Mouse (Mus musculus): Measurements from ENCODE around the gene Akap12. TPM values are rescaled to one million over a fixed set of nuclear protein-coding genes. Genes with fewer than 3 reads are reported as not detected.

Akap12 gene
- 7.5 and 9.4 TPM in 2 replicates for polyA plus RNA-seq (2014; fragmentation: Nextera tagmentation; extraction: Ambion mirVana)

DNA sequence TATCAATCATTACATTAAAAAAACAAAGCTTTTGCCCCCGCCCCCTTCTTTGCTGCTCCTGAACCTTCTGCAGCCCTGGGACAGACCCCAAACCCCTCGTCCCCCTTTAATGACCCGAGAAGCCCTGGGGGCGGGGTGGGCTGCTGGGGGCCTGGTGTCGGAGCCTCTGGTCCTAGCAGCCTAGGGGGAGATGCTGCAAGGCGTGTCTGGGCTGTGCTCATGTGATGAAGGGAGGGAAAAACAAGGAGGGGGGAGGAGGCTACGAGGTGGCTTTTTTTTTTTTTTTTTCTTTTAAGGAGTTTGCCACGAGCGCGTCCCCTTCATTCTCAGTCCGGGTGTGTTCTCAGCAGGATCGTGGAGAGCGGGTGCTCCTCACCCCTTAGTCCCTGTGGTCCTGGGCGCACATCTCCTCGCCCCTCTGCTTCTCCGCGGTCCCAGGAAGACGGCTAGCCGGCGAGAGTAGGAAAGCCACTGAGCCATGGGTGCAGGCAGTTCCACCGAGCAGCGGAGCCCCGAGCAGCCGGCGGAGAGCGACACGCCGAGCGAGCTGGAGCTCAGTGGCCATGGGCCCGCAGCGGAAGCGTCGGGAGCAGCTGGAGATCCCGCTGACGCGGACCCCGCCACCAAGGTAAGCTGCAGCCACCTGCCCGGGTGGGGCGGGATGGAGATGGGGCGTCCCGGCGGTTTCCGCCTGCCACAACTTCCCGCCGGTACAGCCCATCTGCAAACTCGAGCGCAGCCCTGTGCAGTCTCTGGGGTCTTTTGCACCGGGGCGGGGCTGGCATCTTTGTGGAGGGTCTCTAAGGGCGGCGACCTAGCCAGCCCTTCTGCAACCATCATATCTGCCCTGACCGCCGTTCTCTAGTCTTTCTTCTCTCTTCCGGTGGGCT is at the start of gene Akap12:
TSS of gene Akap12 (plus strand) at position 340 of the 890 bp plus-strand sequence.
- ATAC-seq (ENCODE audit: insufficient number of reproducible peaks, low FRiP score, low TSS enrichment, low read depth) (peak; percentile 69; the same call in 1 of the 2 replicates), DNase-seq (ENCODE audit: low spot score) (peak; percentile 72)
- Histone ChIP-seq H3K36me3 (ENCODE audit: control insufficient read depth, insufficient read depth, low read length) (no peaks in the 10 kb centered on the region), H3K27ac (replicated peaks; ENCODE audit: low read depth, low read length) (no peak within 1 kb of the TSS), H3K9me3 (ENCODE audit: control insufficient read depth, low read length) (no peaks in the 10 kb centered on the region), H3K27me3 (ENCODE audit: control insufficient read depth, insufficient read depth, low read length) (no peaks in the 10 kb centered on the region), H3K9ac (ENCODE audit: low read length) (peak within 1 kb of the TSS; percentile 70), H3K4me2 (ENCODE audit: low read depth, severe bottlenecking) (peak within 1 kb of the TSS; percentile 96), H3K4me1 (ENCODE audit: control insufficient read depth, insufficient read depth, low read length) (0 out of 2 replicates have a peak, but pooled peaks cover 2% of the 10 kb centered on the region), H3K4me3 (ENCODE audit: low read depth, low read length) (peak within 1 kb of the TSS; percentile 65)
- 0% methylated on average over 54 of the region's 54 CpGs for WGBS

DNA sequence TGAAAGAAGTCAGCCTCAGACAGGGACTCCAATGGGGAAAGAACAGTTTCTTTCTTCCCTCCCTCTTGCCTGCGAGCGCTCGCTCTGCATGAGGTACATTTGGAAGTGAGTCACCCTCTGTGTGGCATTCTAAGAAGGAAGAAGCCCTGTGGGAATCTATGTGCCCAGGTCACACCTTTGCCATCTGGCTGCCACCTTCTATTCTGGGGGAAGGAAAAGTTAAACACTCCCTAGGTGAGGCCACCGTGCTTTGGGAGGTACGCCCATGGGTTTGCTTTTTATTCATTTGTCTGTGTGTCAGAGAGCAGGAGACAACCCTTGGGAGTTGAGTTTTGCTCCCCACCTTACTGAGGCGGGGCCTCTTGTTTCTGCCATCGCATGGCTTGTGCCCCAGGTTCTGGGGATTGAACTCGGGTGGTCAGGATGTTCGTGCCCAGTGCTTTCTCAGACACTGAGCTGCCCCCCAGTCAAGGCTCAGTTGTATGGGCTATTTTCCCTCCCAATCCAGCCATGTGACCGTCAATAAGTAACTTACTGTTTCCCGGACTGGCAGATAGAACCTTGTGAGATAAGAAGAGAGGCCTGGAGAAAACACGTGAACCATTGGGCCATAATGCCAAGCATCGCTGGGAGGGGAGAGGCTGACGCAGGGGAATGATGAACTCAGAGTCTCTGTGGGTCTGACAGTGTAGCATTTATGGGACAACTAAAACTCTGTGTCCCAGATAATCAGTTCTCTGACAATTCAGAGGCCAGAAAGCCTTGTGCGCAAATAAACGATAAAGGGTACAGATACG is 35.4 kb upstream of the Akap12 start:
- Histone ChIP-seq H3K9ac (ENCODE audit: low read length) (no peak overlapping the region), H3K36me3 (ENCODE audit: control insufficient read depth, insufficient read depth, low read length) (no peaks in the 10 kb centered on the region), H3K4me2 (ENCODE audit: low read depth, severe bottlenecking) (no peak overlapping the region), H3K4me3 (ENCODE audit: low read depth, low read length) (no peak overlapping the region), H3K9me3 (ENCODE audit: control insufficient read depth, low read length) (no peaks in the 10 kb centered on the region), H3K27ac (replicated peaks; ENCODE audit: low read depth, low read length) (no peak overlapping the region), H3K27me3 (ENCODE audit: control insufficient read depth, insufficient read depth, low read length) (no peaks in the 10 kb centered on the region), H3K4me1 (ENCODE audit: control insufficient read depth, insufficient read depth, low read length) (no peaks in the 10 kb centered on the region)
- DNase-seq (ENCODE audit: low spot score) (no peak), ATAC-seq (ENCODE audit: insufficient number of reproducible peaks, low FRiP score, low TSS enrichment, low read depth) (no peak)
- WGBS = 87% methylated on average over 17 of the region's 17 CpGs

DNA sequence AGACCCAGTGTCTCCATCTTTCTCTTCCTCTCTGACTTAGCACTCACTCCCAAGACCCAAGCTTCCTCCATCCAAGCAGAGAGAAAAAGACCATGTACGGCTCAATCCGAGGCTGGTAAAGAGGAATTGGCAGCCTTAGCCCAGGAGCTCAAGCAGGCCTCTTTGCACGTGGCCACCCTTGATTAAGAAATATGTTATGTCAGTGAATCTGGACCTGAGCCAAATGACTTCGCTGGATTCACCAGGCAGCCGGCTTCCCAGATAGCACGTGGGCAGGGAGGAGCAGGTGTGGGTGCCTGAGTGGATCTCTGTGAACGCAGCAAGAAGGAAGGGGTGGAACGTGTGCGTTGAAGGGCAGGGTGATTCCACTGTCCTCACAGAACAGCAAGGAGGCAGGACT is 33.1 kb upstream of the Akap12 start:
- H3K9me3 ChIP-seq (ENCODE audit: control insufficient read depth, low read length) = no peaks in the 10 kb centered on the region
- ATAC-seq (ENCODE audit: insufficient number of reproducible peaks, low FRiP score, low TSS enrichment, low read depth) (no peak), DNase-seq (ENCODE audit: low spot score) (no peak)
- no peaks in the 10 kb centered on the region for H3K4me1 ChIP-seq (ENCODE audit: control insufficient read depth, insufficient read depth, low read length)
- no peaks in the 10 kb centered on the region for H3K36me3 ChIP-seq (ENCODE audit: control insufficient read depth, insufficient read depth, low read length)
- H3K4me3 ChIP-seq (ENCODE audit: low read depth, low read length) = no peak overlapping the region
- no peak overlapping the region for H3K27ac ChIP-seq (replicated peaks; ENCODE audit: low read depth, low read length)
- no peak overlapping the region for H3K4me2 ChIP-seq (ENCODE audit: low read depth, severe bottlenecking)
- no peaks in the 10 kb centered on the region for H3K27me3 ChIP-seq (ENCODE audit: control insufficient read depth, insufficient read depth, low read length)
- 70% methylated on average over 9 of the region's 9 CpGs for WGBS
- no peak overlapping the region for H3K9ac ChIP-seq (ENCODE audit: low read length)

DNA sequence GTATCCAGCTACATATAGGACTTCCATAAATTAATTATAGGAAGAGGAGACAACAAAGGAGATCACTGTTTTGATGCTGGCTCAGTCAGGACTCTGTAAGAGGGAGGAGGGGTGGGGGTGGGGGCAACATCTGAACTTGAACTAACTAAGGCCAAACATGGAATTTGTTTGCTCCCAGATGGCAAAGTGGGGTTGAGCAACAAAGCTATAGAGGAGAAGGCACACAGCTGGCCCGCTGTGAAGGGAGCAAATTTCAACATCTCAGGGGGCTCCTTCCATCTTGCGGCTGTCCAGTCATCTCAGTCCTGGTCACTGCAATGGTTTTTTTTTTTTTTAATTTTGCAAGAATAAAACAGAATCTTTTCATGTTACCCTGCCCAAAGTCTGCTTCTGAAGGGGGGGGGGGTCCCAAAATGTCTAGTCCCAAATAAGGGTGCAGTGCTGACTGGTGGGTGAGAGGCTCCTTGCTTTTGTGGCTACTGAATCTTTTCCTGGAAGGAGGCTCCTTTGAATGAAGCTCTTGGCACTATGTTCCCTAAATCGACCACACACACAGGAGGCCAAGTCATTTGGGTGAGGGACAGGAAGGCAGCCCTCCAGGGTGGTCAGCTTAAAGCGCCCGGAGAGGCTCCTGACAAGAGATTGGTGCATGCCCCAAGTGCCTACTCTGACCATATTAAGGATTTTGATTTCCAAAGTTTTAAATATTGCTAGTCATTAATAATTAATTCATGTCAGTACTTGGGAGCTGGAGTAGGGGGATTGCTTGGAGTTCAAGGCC is 26.2 kb upstream of the Akap12 start:
- ATAC-seq (ENCODE audit: insufficient number of reproducible peaks, low FRiP score, low TSS enrichment, low read depth) = no peak
- Histone ChIP-seq H3K4me3 (ENCODE audit: low read depth, low read length) (no peak overlapping the region), H3K9me3 (ENCODE audit: control insufficient read depth, low read length) (peaks cover 2% of the 10 kb centered on the region; the same call in 1 of the 2 replicates), H3K27ac (replicated peaks; ENCODE audit: low read depth, low read length) (no peak overlapping the region), H3K27me3 (ENCODE audit: control insufficient read depth, insufficient read depth, low read length) (no peaks in the 10 kb centered on the region), H3K4me2 (ENCODE audit: low read depth, severe bottlenecking) (no peak overlapping the region), H3K36me3 (ENCODE audit: control insufficient read depth, insufficient read depth, low read length) (no peaks in the 10 kb centered on the region), H3K9ac (ENCODE audit: low read length) (no peak overlapping the region), H3K4me1 (ENCODE audit: control insufficient read depth, insufficient read depth, low read length) (no peaks in the 10 kb centered on the region)
- no peak for DNase-seq (ENCODE audit: low spot score)
- 74% methylated on average over 5 of the region's 5 CpGs for WGBS

DNA sequence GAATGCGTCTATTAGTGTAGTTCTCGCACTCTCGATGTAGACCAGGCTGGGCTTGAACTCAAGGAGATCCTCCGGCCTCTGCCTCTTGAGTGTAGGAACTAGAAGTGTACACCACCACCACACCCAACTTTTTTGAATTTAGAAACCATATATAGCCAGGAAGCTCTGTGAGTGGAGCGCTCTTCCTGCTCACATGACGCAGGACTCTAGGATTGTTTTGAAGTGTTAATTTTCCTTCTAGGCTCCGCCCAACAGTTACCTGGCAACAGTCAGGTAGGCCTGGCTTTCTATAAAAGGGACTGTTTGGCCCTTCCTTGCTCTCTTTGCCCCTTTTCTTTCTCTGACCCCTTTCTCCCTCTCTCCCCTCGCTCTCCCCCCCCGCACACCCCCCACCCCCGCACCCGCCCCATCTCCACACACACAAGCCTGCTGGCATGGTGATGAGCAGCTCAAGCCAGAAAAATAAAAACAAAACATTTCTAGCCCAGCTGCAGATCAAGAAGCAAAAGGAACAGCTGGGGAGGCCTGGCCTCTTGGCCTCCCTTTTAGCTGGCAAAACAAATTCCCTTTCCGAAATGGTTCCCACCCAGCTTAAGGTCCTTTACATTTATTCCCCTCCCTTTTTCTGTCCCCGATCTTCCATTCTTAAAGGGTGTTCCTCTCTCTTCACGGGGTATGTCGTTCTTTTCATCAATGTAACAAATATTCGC is 22.4 kb upstream of the Akap12 start:
- Histone ChIP-seq H3K9ac (ENCODE audit: low read length) (no peak overlapping the region), H3K4me2 (ENCODE audit: low read depth, severe bottlenecking) (no peak overlapping the region), H3K4me3 (ENCODE audit: low read depth, low read length) (no peak overlapping the region), H3K9me3 (ENCODE audit: control insufficient read depth, low read length) (peaks cover 2% of the 10 kb centered on the region; the same call in 1 of the 2 replicates), H3K36me3 (ENCODE audit: control insufficient read depth, insufficient read depth, low read length) (no peaks in the 10 kb centered on the region), H3K4me1 (ENCODE audit: control insufficient read depth, insufficient read depth, low read length) (no peaks in the 10 kb centered on the region), H3K27ac (replicated peaks; ENCODE audit: low read depth, low read length) (no peak overlapping the region), H3K27me3 (ENCODE audit: control insufficient read depth, insufficient read depth, low read length) (no peaks in the 10 kb centered on the region)
- no peak for DNase-seq (ENCODE audit: low spot score)
- ATAC-seq (ENCODE audit: insufficient number of reproducible peaks, low FRiP score, low TSS enrichment, low read depth) = no peak
- 87% methylated on average over 16 of the region's 16 CpGs for WGBS

DNA sequence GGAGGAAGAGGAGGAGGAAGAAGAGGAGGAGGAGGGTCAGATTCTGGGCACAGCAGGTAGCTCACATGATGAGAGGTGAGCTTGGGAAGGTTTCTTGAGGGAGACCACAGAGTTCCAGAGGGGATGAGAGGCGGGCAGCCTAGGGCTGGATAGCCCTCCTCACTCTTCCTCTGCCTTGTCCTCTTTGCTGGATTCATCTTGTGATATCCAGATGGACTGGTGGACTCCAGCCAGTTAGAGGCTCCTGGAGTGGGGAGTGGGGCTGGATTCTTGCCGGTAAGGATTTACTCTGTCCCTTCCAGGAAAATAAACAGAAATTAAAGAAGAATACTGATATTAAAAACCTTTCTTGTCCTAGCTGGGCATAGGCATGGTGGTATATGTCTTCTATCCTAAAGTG is 20.4 kb upstream of the Akap12 start:
- Histone ChIP-seq H3K9ac (ENCODE audit: low read length) (no peak overlapping the region), H3K9me3 (ENCODE audit: control insufficient read depth, low read length) (peaks cover 2% of the 10 kb centered on the region; the same call in 1 of the 2 replicates), H3K4me1 (ENCODE audit: control insufficient read depth, insufficient read depth, low read length) (no peaks in the 10 kb centered on the region), H3K4me3 (ENCODE audit: low read depth, low read length) (no peak overlapping the region), H3K4me2 (ENCODE audit: low read depth, severe bottlenecking) (no peak overlapping the region), H3K36me3 (ENCODE audit: control insufficient read depth, insufficient read depth, low read length) (no peaks in the 10 kb centered on the region), H3K27me3 (ENCODE audit: control insufficient read depth, insufficient read depth, low read length) (no peaks in the 10 kb centered on the region), H3K27ac (replicated peaks; ENCODE audit: low read depth, low read length) (no peak overlapping the region)
- no peak for ATAC-seq (ENCODE audit: insufficient number of reproducible peaks, low FRiP score, low TSS enrichment, low read depth)
- no peak for DNase-seq (ENCODE audit: low spot score)
- WGBS = 81% methylated on average over 2 of the region's 2 CpGs

DNA sequence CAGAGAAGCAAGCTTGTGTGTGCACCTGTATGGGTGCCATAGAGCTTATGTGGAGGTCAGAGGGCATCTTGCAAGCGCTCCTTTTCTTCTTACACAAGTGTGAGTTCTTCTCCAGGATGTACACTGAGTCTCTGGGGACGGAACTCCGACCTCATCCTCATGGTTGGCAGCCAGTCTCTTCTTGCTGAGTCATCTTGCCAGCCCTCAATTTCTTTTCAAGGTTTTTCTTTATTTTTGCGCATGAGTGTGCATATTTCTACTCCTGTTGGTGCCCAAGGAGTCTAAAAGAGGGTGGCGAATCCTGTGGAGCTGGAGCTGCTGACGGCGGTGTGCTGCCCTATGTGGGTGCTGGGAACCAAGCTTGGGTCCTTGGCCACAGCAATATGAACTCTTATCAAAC is 19.8 kb upstream of the Akap12 start:
- H3K27me3 ChIP-seq (ENCODE audit: control insufficient read depth, insufficient read depth, low read length) = no peaks in the 10 kb centered on the region
- H3K4me3 ChIP-seq (ENCODE audit: low read depth, low read length) = no peak overlapping the region
- H3K27ac ChIP-seq (replicated peaks; ENCODE audit: low read depth, low read length) = no peak overlapping the region
- 85% methylated on average over 7 of the region's 7 CpGs for WGBS
- no peaks in the 10 kb centered on the region for H3K4me1 ChIP-seq (ENCODE audit: control insufficient read depth, insufficient read depth, low read length)
- H3K9me3 ChIP-seq (ENCODE audit: control insufficient read depth, low read length) = peaks cover 2% of the 10 kb centered on the region; the same call in 1 of the 2 replicates
- no peaks in the 10 kb centered on the region for H3K36me3 ChIP-seq (ENCODE audit: control insufficient read depth, insufficient read depth, low read length)
- ATAC-seq (ENCODE audit: insufficient number of reproducible peaks, low FRiP score, low TSS enrichment, low read depth) = no peak
- no peak for DNase-seq (ENCODE audit: low spot score)
- H3K4me2 ChIP-seq (ENCODE audit: low read depth, severe bottlenecking) = no peak overlapping the region
- H3K9ac ChIP-seq (ENCODE audit: low read length) = no peak overlapping the region
